Comparison of ENCODE assay signal across 8 mouse cellular contexts in genomic region chr4:150372631-150373041, GRCm38 (mm10).
DNase-seq lines count a peak whose midpoint lies in the region; ATAC-seq and TF ChIP-seq lines count a peak whose summit lies in the region.

No protein-coding gene starts in this region.

- peaks cover 0 to 19% of the 10 kb centered on the region in 2 experiments; a peak in 2 of 4 replicates for H3K36me3 ChIP-seq in MEL (ENCODE audit: control insufficient read depth in 1 of 2, insufficient read depth in 2 of 2, low read length in 2 of 2)
- no peaks in the 10 kb centered on the region for H3K36me3 ChIP-seq in hindbrain, embryonic 10.5 days
- no peaks in the 10 kb centered on the region for H3K36me3 ChIP-seq in midbrain, embryonic 12.5 days

- H3K9me3 ChIP-seq in MEL (replicated peaks; ENCODE audit: insufficient read depth, low read length), result no peaks in the 10 kb centered on the region
- H3K9me3 ChIP-seq in hindbrain, embryonic 10.5 days, result no peaks in the 10 kb centered on the region
- H3K9me3 ChIP-seq in midbrain, embryonic 12.5 days, result no peaks in the 10 kb centered on the region

- no peak overlapping the region for H3K27ac ChIP-seq in MEL (ENCODE audit: control insufficient read depth, low read depth, low read length)
- peak overlapping the region; percentile 96 for H3K27ac ChIP-seq in hindbrain, embryonic 10.5 days
- H3K27ac ChIP-seq in midbrain, embryonic 12.5 days (replicated peaks), result peak overlapping the region; percentile 95

- intact Hi-C loops in heart, postnatal 10 days (cut with DNase I), result loop anchor here (2.0 kb wide), 1 partner anchor 74 kb away; no protein-coding TSS in a partner anchor

- H3K4me2 ChIP-seq in midbrain, embryonic 12.5 days (replicated peaks), result peak overlapping the region; percentile 95

- no peak for TF ChIP-seq RAD21 in MEL (IDR thresholded peaks at IDR 0.05; ENCODE audit: low read depth, low read length)

- peak overlapping the region; percentile 86 for H3K9ac ChIP-seq in MEL (ENCODE audit: control insufficient read depth, low read depth, low read length, poor library complexity, severe bottlenecking)
- H3K9ac ChIP-seq in midbrain, embryonic 12.5 days (replicated peaks), result peak overlapping the region; percentile 77

- H3K79me2 ChIP-seq in MEL (ENCODE audit: control insufficient read depth, insufficient read depth, low read length, poor library complexity), result peaks cover 9% of the 10 kb centered on the region

- no peak for TF ChIP-seq POLR2A in MEL (IDR thresholded peaks at IDR 0.05; ENCODE audit: control insufficient read depth in 1 of 2, insufficient read depth in 1 of 2, low read depth in 1 of 2, low read length in 2 of 2, poor library complexity in 1 of 2)

- peaks cover 5 to 17% of the 10 kb centered on the region in 2 experiments for H3K4me1 ChIP-seq in MEL (ENCODE audit: control insufficient read depth in 1 of 2, insufficient read depth in 2 of 2, low read length in 2 of 2)
- peaks cover 80% of the 10 kb centered on the region for H3K4me1 ChIP-seq in hindbrain, embryonic 10.5 days (replicated peaks)
- H3K4me1 ChIP-seq in midbrain, embryonic 12.5 days, result peaks cover 69% of the 10 kb centered on the region

- TF ChIP-seq CTCF in MEL (IDR thresholded peaks at IDR 0.05 in 2 of 3, conservative IDR thresholded peaks at IDR 0.05 in 1 of 3; ENCODE audit: control insufficient read depth in 1 of 3, insufficient read depth in 1 of 3, low read depth in 2 of 3, low read length in 3 of 3, poor library complexity in 1 of 3, severe bottlenecking in 1 of 3), result no peak

- H3K27me3 ChIP-seq in MEL (ENCODE audit: control insufficient read depth in 1 of 2, insufficient read depth in 2 of 2, low read length in 2 of 2), result no peaks in the 10 kb centered on the region
- H3K27me3 ChIP-seq in hindbrain, embryonic 10.5 days (ENCODE audit: insufficient read depth, poor library complexity, severe bottlenecking), result no peaks in the 10 kb centered on the region
- H3K27me3 ChIP-seq in midbrain, embryonic 12.5 days, result no peaks in the 10 kb centered on the region

- DNase-seq in heart, adult 11 months, result peak; percentile 88
- no peak for DNase-seq in heart, postnatal 10 days
- peak; percentile 41 for DNase-seq in MEL (ENCODE audit: low read depth, low spot score)
- DNase-seq in hindbrain, embryonic 10.5 days (ENCODE audit: low spot score), result peak; percentile 58
- no peak for DNase-seq in cerebellum, postnatal 10 days
- no peak for DNase-seq in urinary bladder, adult 18-20 months (ENCODE audit: low spot score in 2 of 2)
- no peak for DNase-seq in layer of hippocampus, postnatal 10 days (ENCODE audit: low spot score in 2 of 2)

- H3K4me3 ChIP-seq in MEL (ENCODE audit: control insufficient read depth in 1 of 2, insufficient read depth in 1 of 2, low read depth in 2 of 2, low read length in 2 of 2), result peak overlapping the region; percentile 71 to 77
- H3K4me3 ChIP-seq in hindbrain, embryonic 10.5 days, result peak overlapping the region; percentile 66
- H3K4me3 ChIP-seq in midbrain, embryonic 12.5 days, result peak overlapping the region; percentile 57

- 2% methylated on average over 3 of the region's 3 CpGs for WGBS in hindbrain, embryonic 10.5 days
- WGBS in midbrain, embryonic 12.5 days, result 3% methylated on average over 3 of the region's 3 CpGs

- no peak for ATAC-seq in midbrain, embryonic 12.5 days (ENCODE audit: low FRiP score, low read depth)

- no peak for TF ChIP-seq EP300 in MEL (IDR thresholded peaks at IDR 0.05; ENCODE audit: low read depth in 1 of 2, low read length in 2 of 2)

TF ChIP-seq in MEL, 35 proteins besides CTCF, POLR2A, EP300 and RAD21:
- 0 out of 2 replicates have a peak, but pooled peaks have one; percentile 38 for TF ChIP-seq MAX (IDR thresholded peaks at IDR 0.05; ENCODE audit: low read length)
- peak; percentile 80 for TF ChIP-seq JUND (IDR thresholded peaks at IDR 0.05; ENCODE audit: low read depth, low read length)
- TF ChIP-seq MYC (IDR thresholded peaks at IDR 0.05; ENCODE audit: low read depth, low read length), result 0 out of 2 replicates have a peak, but pooled peaks have one; percentile 25
- no peak for TF ChIP-seq USF2 (IDR thresholded peaks at IDR 0.05; ENCODE audit: borderline replicate concordance in 1 of 2, insufficient read depth in 1 of 2, low read depth in 1 of 2, low read length in 2 of 2)
- TF ChIP-seq MAZ (IDR thresholded peaks at IDR 0.05; ENCODE audit: low read depth, low read length), result no peak
- no peak for TF ChIP-seq USF1 (IDR thresholded peaks at IDR 0.05; ENCODE audit: low read depth, low read length)

Comparison
In these comparisons a context has a peak if more than half of its experiments do, and no peak if none do; other contexts are left out.
1. DNase-seq: peak in heart, adult 11 months (single experiment), MEL (single experiment) and hindbrain, embryonic 10.5 days (single experiment); none in heart, postnatal 10 days (0 of 2), cerebellum, postnatal 10 days (0 of 2), urinary bladder, adult 18-20 months (0 of 2) and layer of hippocampus, postnatal 10 days (0 of 2).
2. Peak in every context shown above with its lines, with median percentiles within 50 percentile points of each other: H3K4me3 ChIP-seq.